In genomic region chr7:16817693-16818092, GRCm38 (mm10) we compare ENCODE assay signal across 8 mouse cellular contexts. TPM values are rescaled to one million over a fixed set of nuclear protein-coding genes. Genes with fewer than 3 reads are reported as not detected.
DNase-seq lines count a peak whose midpoint lies in the region; ATAC-seq and TF ChIP-seq lines count a peak whose summit lies in the region.

No protein-coding gene starts in this region.

- H3K4me2 ChIP-seq in kidney, embryonic 16.5 days (replicated peaks; ENCODE audit: low read depth, low read length), result peak overlapping the region; percentile 70
- H3K4me2 ChIP-seq in hindbrain, embryonic 15.5 days, result peak overlapping the region; percentile 81
- H3K4me2 ChIP-seq in midbrain, embryonic 15.5 days, result peak overlapping the region; percentile 92

- ATAC-seq in kidney, embryonic 16.5 days (ENCODE audit: low FRiP score, low TSS enrichment), result no peak
- no peak for ATAC-seq in hindbrain, embryonic 15.5 days (ENCODE audit: low FRiP score, low read depth)
- ATAC-seq in midbrain, embryonic 15.5 days (replicated peaks), result no peak

- no peak for TF ChIP-seq CTCF in cortical plate, adult 2 months (IDR thresholded peaks at IDR 0.05; ENCODE audit: extremely low read depth, insufficient read depth, low read length)

- peak; percentile 78 for TF ChIP-seq POLR2A in cortical plate, adult 2 months (IDR thresholded peaks at IDR 0.05; ENCODE audit: extremely low read depth, insufficient read depth, low read length)

- peaks cover 20% of the 10 kb centered on the region for H3K36me3 ChIP-seq in kidney, embryonic 16.5 days (ENCODE audit: insufficient read depth, low read length)
- no peaks in the 10 kb centered on the region for H3K36me3 ChIP-seq in hindbrain, embryonic 15.5 days
- no peaks in the 10 kb centered on the region for H3K36me3 ChIP-seq in midbrain, embryonic 15.5 days (replicated peaks)

- WGBS in kidney, embryonic 16.5 days, result 57% methylated on average over 3 of the region's 3 CpGs
- 26% methylated on average over 3 of the region's 3 CpGs for WGBS in hindbrain, embryonic 15.5 days
- 33% methylated on average over 3 of the region's 3 CpGs for WGBS in midbrain, embryonic 15.5 days

- no peak for DNase-seq in kidney, postnatal 10 days
- DNase-seq in adipocyte (ENCODE audit: low spot score), result no peak
- DNase-seq in yolk sac, embryonic 10.5 days (ENCODE audit: low spot score), result no peak
- no peak for DNase-seq in gastrocnemius, postnatal 14 days

- H3K9me3 ChIP-seq in kidney, embryonic 16.5 days (ENCODE audit: low read length), result no peaks in the 10 kb centered on the region
- H3K9me3 ChIP-seq in hindbrain, embryonic 15.5 days, result no peaks in the 10 kb centered on the region
- no peaks in the 10 kb centered on the region for H3K9me3 ChIP-seq in midbrain, embryonic 15.5 days

- H3K27me3 ChIP-seq in kidney, embryonic 16.5 days (ENCODE audit: insufficient read depth, low read length), result no peaks in the 10 kb centered on the region
- no peaks in the 10 kb centered on the region for H3K27me3 ChIP-seq in hindbrain, embryonic 15.5 days
- no peaks in the 10 kb centered on the region for H3K27me3 ChIP-seq in midbrain, embryonic 15.5 days (replicated peaks)

- peaks cover 32% of the 10 kb centered on the region for H3K4me1 ChIP-seq in kidney, embryonic 16.5 days (ENCODE audit: insufficient read depth, low read length)
- peaks cover 34% of the 10 kb centered on the region for H3K4me1 ChIP-seq in cortical plate, adult 2 months (ENCODE audit: control insufficient read depth, insufficient read depth, low read length)
- peaks cover 81% of the 10 kb centered on the region for H3K4me1 ChIP-seq in hindbrain, embryonic 15.5 days (replicated peaks)
- peaks cover 88% of the 10 kb centered on the region for H3K4me1 ChIP-seq in midbrain, embryonic 15.5 days

- H3K9ac ChIP-seq in kidney, embryonic 16.5 days (replicated peaks; ENCODE audit: low read length), result peak overlapping the region; percentile 99
- peak overlapping the region; percentile 100 for H3K9ac ChIP-seq in hindbrain, embryonic 15.5 days
- peak overlapping the region; percentile 99 for H3K9ac ChIP-seq in midbrain, embryonic 15.5 days

- H3K4me3 ChIP-seq in kidney, embryonic 16.5 days (ENCODE audit: low read length), result peak overlapping the region; percentile 84
- H3K4me3 ChIP-seq in cortical plate, adult 2 months (ENCODE audit: insufficient read depth, low read length), result peak overlapping the region; percentile 90
- H3K4me3 ChIP-seq in hindbrain, embryonic 15.5 days, result peak overlapping the region; percentile 92
- peak overlapping the region; percentile 90 for H3K4me3 ChIP-seq in midbrain, embryonic 15.5 days

- H3K27ac ChIP-seq in kidney, embryonic 16.5 days (ENCODE audit: low read length), result no peak overlapping the region
- H3K27ac ChIP-seq in cortical plate, adult 2 months (ENCODE audit: insufficient read depth, low read length), result peak overlapping the region; percentile 97
- peak overlapping the region; percentile 99 for H3K27ac ChIP-seq in hindbrain, embryonic 15.5 days (replicated peaks)
- peak overlapping the region; percentile 100 for H3K27ac ChIP-seq in midbrain, embryonic 15.5 days

- intact Hi-C loops in gastrocnemius, postnatal 14 days (cut with DNase I; ENCODE audit: low total_unique reads), result no loop called here

RNA-seq across cellular contexts. Expression of gene Fkrp, which starts 1.2 kb away (rescaled TPM):
- polyA plus RNA-seq in kidney, embryonic 16.5 days (2015; fragmentation: Nextera tagmentation; extraction: Ambion mirVana), result 36.3 and 36.6 TPM in 2 replicates
- polyA plus RNA-seq in cortical plate, adult 2 months (2012; rRNA removed), result 42.3 and 44.0 TPM in 2 replicates
- polyA plus RNA-seq in hindbrain, embryonic 15.5 days (2015; fragmentation: Nextera tagmentation; extraction: Ambion mirVana), result 46.5 and 50.9 TPM in 2 replicates
- 51.9 and 55.1 TPM in 2 replicates for polyA plus RNA-seq in midbrain, embryonic 15.5 days (2015; fragmentation: Nextera tagmentation; extraction: Ambion mirVana)
- 10 to 100 TPM; 24.2 to 25.8 TPM for total RNA-seq in gastrocnemius, postnatal 14 days (2021)

RNA-seq across cellular contexts. Expression of gene Strn4, which starts 2.0 kb away (rescaled TPM):
- polyA plus RNA-seq in kidney, embryonic 16.5 days (2015; fragmentation: Nextera tagmentation; extraction: Ambion mirVana), result 98.4 and 111 TPM in 2 replicates
- polyA plus RNA-seq in cortical plate, adult 2 months (2012; rRNA removed), result 291 and 307 TPM in 2 replicates
- polyA plus RNA-seq in hindbrain, embryonic 15.5 days (2015; fragmentation: Nextera tagmentation; extraction: Ambion mirVana), result 171 and 184 TPM in 2 replicates
- 205 and 227 TPM in 2 replicates for polyA plus RNA-seq in midbrain, embryonic 15.5 days (2015; fragmentation: Nextera tagmentation; extraction: Ambion mirVana)
- 10 to 100 TPM; 22.6 to 29.3 TPM for total RNA-seq in gastrocnemius, postnatal 14 days (2021)

RNA-seq across cellular contexts. Expression of gene Prkd2, which starts 25.0 kb away (rescaled TPM):
- 16.2 and 17.8 TPM in 2 replicates for polyA plus RNA-seq in kidney, embryonic 16.5 days (2015; fragmentation: Nextera tagmentation; extraction: Ambion mirVana)
- polyA plus RNA-seq in cortical plate, adult 2 months (2012; rRNA removed), result 6.5 and 6.8 TPM in 2 replicates
- 6.2 and 6.7 TPM in 2 replicates for polyA plus RNA-seq in hindbrain, embryonic 15.5 days (2015; fragmentation: Nextera tagmentation; extraction: Ambion mirVana)
- 6.7 TPM in 2 replicates for polyA plus RNA-seq in midbrain, embryonic 15.5 days (2015; fragmentation: Nextera tagmentation; extraction: Ambion mirVana)
- total RNA-seq in gastrocnemius, postnatal 14 days (2021), result 10 to 100 TPM in 1 of 2 experiments, 1 to 10 TPM in 1; 8.5 to 11.8 TPM

RNA-seq across cellular contexts. Expression of gene Slc1a5, which starts 36.6 kb away (rescaled TPM):
- 49.2 and 51.0 TPM in 2 replicates for polyA plus RNA-seq in kidney, embryonic 16.5 days (2015; fragmentation: Nextera tagmentation; extraction: Ambion mirVana)
- polyA plus RNA-seq in cortical plate, adult 2 months (2012; rRNA removed), result 5.7 and 6.1 TPM in 2 replicates
- polyA plus RNA-seq in hindbrain, embryonic 15.5 days (2015; fragmentation: Nextera tagmentation; extraction: Ambion mirVana), result 11.6 and 13.7 TPM in 2 replicates
- 12.4 and 14.3 TPM in 2 replicates for polyA plus RNA-seq in midbrain, embryonic 15.5 days (2015; fragmentation: Nextera tagmentation; extraction: Ambion mirVana)
- total RNA-seq in gastrocnemius, postnatal 14 days (2021), result 10 to 100 TPM; 25.4 to 27.0 TPM

RNA-seq across cellular contexts. Expression of gene Dact3, which starts 57.4 kb away (rescaled TPM):
- 2.0 and 2.1 TPM in 2 replicates for polyA plus RNA-seq in kidney, embryonic 16.5 days (2015; fragmentation: Nextera tagmentation; extraction: Ambion mirVana)
- 169 and 184 TPM in 2 replicates for polyA plus RNA-seq in cortical plate, adult 2 months (2012; rRNA removed)
- 5.1 and 5.6 TPM in 2 replicates for polyA plus RNA-seq in hindbrain, embryonic 15.5 days (2015; fragmentation: Nextera tagmentation; extraction: Ambion mirVana)
- polyA plus RNA-seq in midbrain, embryonic 15.5 days (2015; fragmentation: Nextera tagmentation; extraction: Ambion mirVana), result 4.7 and 4.8 TPM in 2 replicates
- total RNA-seq in gastrocnemius, postnatal 14 days (2021), result 1 to 10 TPM; 3.9 to 7.1 TPM
